Mouse (Mus musculus): ENCODE measurements around the gene Ecd. TPM values are rescaled to one million over a fixed set of nuclear protein-coding genes. Genes with fewer than 3 reads are reported as not detected.

Ecd gene
- 25.8 and 26.2 TPM in 2 replicates for polyA plus RNA-seq (2015; fragmentation: Nextera tagmentation; extraction: Ambion mirVana)

GRCm38 (mm10) chr14:20347991-20348541 lies at the start of gene Ecd, which contains the start of gene Fam149b:
Gene Ecd, minus strand, starts transcription at chr14:20348121.
Gene Fam149b, plus strand, starts transcription at chr14:20348162.

GRCm38 (mm10) chr14:20393205-20393913 lies 45.4 kb upstream of the Ecd start, which contains the start of gene Mrps16:
Gene Mrps16, minus strand, starts transcription at chr14:20393634.

GRCm38 (mm10) chr14:20388441-20389129 lies 40.7 kb upstream of the Ecd start, which contains the start of gene Dnajc9:
Gene Dnajc9, minus strand, starts transcription at chr14:20388910.

GRCm38 (mm10) chr14:20294117-20294892 lies 53.6 kb downstream of the Ecd start, which contains the start of gene Nudt13:
Gene Nudt13, plus strand, starts transcription at chr14:20294697.

Other genes with a start within 250 kb of the Ecd start
- gene Saysd1, start 209.6 kb downstream of the Ecd start, polyA plus RNA-seq (2015; fragmentation: Nextera tagmentation; extraction: Ambion mirVana): 12.7 and 13.0 TPM in 2 replicates
- gene Kcnk5, start 166.3 kb downstream of the Ecd start, polyA plus RNA-seq (2015; fragmentation: Nextera tagmentation; extraction: Ambion mirVana): 3.8 and 4.2 TPM in 2 replicates
- gene Kcnk16, start 78.9 kb downstream of the Ecd start, polyA plus RNA-seq (2015; fragmentation: Nextera tagmentation; extraction: Ambion mirVana): not detected in 2 replicates
- 5.9 and 7.9 TPM in 2 replicates for gene Nudt13, start 53.4 kb downstream of the Ecd start, polyA plus RNA-seq (2015; fragmentation: Nextera tagmentation; extraction: Ambion mirVana)
- gene Fam149b, start within 50 bp of the Ecd start, polyA plus RNA-seq (2015; fragmentation: Nextera tagmentation; extraction: Ambion mirVana): 22.8 and 23.1 TPM in 2 replicates
- gene Dnajc9, start 40.8 kb upstream of the Ecd start, polyA plus RNA-seq (2015; fragmentation: Nextera tagmentation; extraction: Ambion mirVana): 34.1 and 40.4 TPM in 2 replicates
- 62.8 and 71.1 TPM in 2 replicates for gene Mrps16, start 45.5 kb upstream of the Ecd start, polyA plus RNA-seq (2015; fragmentation: Nextera tagmentation; extraction: Ambion mirVana)
- gene Cfap70, start 104.1 kb upstream of the Ecd start, polyA plus RNA-seq (2015; fragmentation: Nextera tagmentation; extraction: Ambion mirVana): 0.05 TPM in 1 of 2 replicates, not detected in the other
- gene Anxa7, start 132.0 kb upstream of the Ecd start, polyA plus RNA-seq (2015; fragmentation: Nextera tagmentation; extraction: Ambion mirVana): 51.5 and 56.1 TPM in 2 replicates
- gene Mss51, start 148.8 kb upstream of the Ecd start, polyA plus RNA-seq (2015; fragmentation: Nextera tagmentation; extraction: Ambion mirVana): 0.13 and 0.19 TPM in 2 replicates
- gene Ppp3cb, start 198.5 kb upstream of the Ecd start, polyA plus RNA-seq (2015; fragmentation: Nextera tagmentation; extraction: Ambion mirVana): 27.5 and 33.6 TPM in 2 replicates